Mouse (Mus musculus): ENCODE measurements around the gene Snrnp48.

GRCm38 (mm10) chr13:38170707-38171144 lies 34.0 kb upstream of the Snrnp48 start:
- TF ChIP-seq CTCF (IDR thresholded peaks at IDR 0.05; ENCODE audit: extremely low read depth, insufficient read depth, low read length) (no peak), POLR2A (IDR thresholded peaks at IDR 0.05; ENCODE audit: extremely low read depth, insufficient read depth, low read length) (no peak)
